Comparison of ENCODE assay signal across 7 mouse cellular contexts in genomic region chr14:15437501-15437941, GRCm38 (mm10). TPM values are rescaled to one million over a fixed set of nuclear protein-coding genes. Genes with fewer than 3 reads are reported as not detected.
DNase-seq lines count a peak whose midpoint lies in the region; ATAC-seq and TF ChIP-seq lines count a peak whose summit lies in the region.

No protein-coding gene starts in this region.

- H3K4me2 ChIP-seq in forebrain, embryonic 16.5 days (ENCODE audit: low read length), result peak overlapping the region; percentile 60
- peak overlapping the region; percentile 69 for H3K4me2 ChIP-seq in hindbrain, embryonic 15.5 days
- peak overlapping the region; percentile 30; the same call in 1 of the 2 replicates for H3K4me2 ChIP-seq in liver, embryonic 16.5 days (ENCODE audit: low read depth, low read length)

- peak; percentile 16 for DNase-seq in adrenal gland, postnatal 10 days
- peak; percentile 73 to 76 for DNase-seq in cerebellum, adult 18-20 months
- no peak for DNase-seq in gastrocnemius, postnatal 4 days (ENCODE audit: low spot score in 2 of 2)

- 2% methylated on average over 14 of the region's 15 CpGs for WGBS in forebrain, embryonic 16.5 days
- 2% methylated on average over 15 of the region's 15 CpGs for WGBS in hindbrain, embryonic 15.5 days
- WGBS in liver, embryonic 16.5 days (ENCODE audit: insufficient replicate concordance), result 7% methylated on average over 15 of the region's 15 CpGs
- WGBS in small intestine, adult 2 months, result 4% methylated on average over 15 of the region's 15 CpGs

- TF ChIP-seq POLR2A in small intestine, adult 2 months (IDR thresholded peaks at IDR 0.05; ENCODE audit: low read depth, low read length), result no peak

- peaks cover 2% of the 10 kb centered on the region; the same call in 1 of the 2 replicates for H3K4me1 ChIP-seq in forebrain, embryonic 16.5 days (replicated peaks; ENCODE audit: control insufficient read depth, insufficient read depth, low read length)
- H3K4me1 ChIP-seq in hindbrain, embryonic 15.5 days (replicated peaks), result 0 out of 2 replicates have a peak, but pooled peaks cover 23% of the 10 kb centered on the region
- no peaks in the 10 kb centered on the region for H3K4me1 ChIP-seq in liver, embryonic 16.5 days (ENCODE audit: control insufficient read depth, low read depth, low read length)
- no peaks in the 10 kb centered on the region for H3K4me1 ChIP-seq in small intestine, adult 2 months (ENCODE audit: control insufficient read depth, insufficient read depth, insufficient read length, low read length)

- no peak overlapping the region for H3K27ac ChIP-seq in forebrain, embryonic 16.5 days (ENCODE audit: low read length)
- H3K27ac ChIP-seq in hindbrain, embryonic 15.5 days (replicated peaks), result peak overlapping the region; percentile 82
- no peak overlapping the region for H3K27ac ChIP-seq in liver, embryonic 16.5 days (ENCODE audit: low read length)
- no peak overlapping the region for H3K27ac ChIP-seq in small intestine, adult 2 months (ENCODE audit: insufficient read depth, low read depth, low read length)

- H3K4me3 ChIP-seq in forebrain, embryonic 16.5 days (replicated peaks; ENCODE audit: low read length), result peak overlapping the region; percentile 49
- peak overlapping the region; percentile 69 for H3K4me3 ChIP-seq in hindbrain, embryonic 15.5 days
- H3K4me3 ChIP-seq in liver, embryonic 16.5 days (ENCODE audit: low read depth, low read length), result no peak overlapping the region
- peak overlapping the region; percentile 49 for H3K4me3 ChIP-seq in small intestine, adult 2 months (ENCODE audit: low read depth, low read length)

- no peak for TF ChIP-seq CTCF in small intestine, adult 2 months (IDR thresholded peaks at IDR 0.05; ENCODE audit: extremely low read depth, insufficient read length, insufficient replicate concordance, low read depth, low read length)

- peak; percentile 13; the same call in 1 of the 2 replicates for ATAC-seq in forebrain, embryonic 16.5 days
- peak; percentile 33 for ATAC-seq in hindbrain, embryonic 15.5 days (ENCODE audit: low FRiP score, low read depth)
- no peak for ATAC-seq in liver, embryonic 16.5 days (ENCODE audit: low read depth)

- H3K9me3 ChIP-seq in forebrain, embryonic 16.5 days (ENCODE audit: control insufficient read depth, low read length), result no peaks in the 10 kb centered on the region
- no peaks in the 10 kb centered on the region for H3K9me3 ChIP-seq in hindbrain, embryonic 15.5 days
- H3K9me3 ChIP-seq in liver, embryonic 16.5 days (replicated peaks; ENCODE audit: control insufficient read depth, low read length), result no peaks in the 10 kb centered on the region

- H3K36me3 ChIP-seq in forebrain, embryonic 16.5 days (ENCODE audit: control insufficient read depth, insufficient read depth), result no peaks in the 10 kb centered on the region
- H3K36me3 ChIP-seq in hindbrain, embryonic 15.5 days, result no peaks in the 10 kb centered on the region
- H3K36me3 ChIP-seq in liver, embryonic 16.5 days (ENCODE audit: control insufficient read depth, insufficient read depth), result no peaks in the 10 kb centered on the region
- no peaks in the 10 kb centered on the region for H3K36me3 ChIP-seq in small intestine, adult 2 months (ENCODE audit: control insufficient read depth, insufficient read depth, low read length)

- H3K27me3 ChIP-seq in forebrain, embryonic 16.5 days (replicated peaks; ENCODE audit: control insufficient read depth, insufficient read depth, low read length), result no peaks in the 10 kb centered on the region; the same call in 1 of the 2 replicates
- no peaks in the 10 kb centered on the region for H3K27me3 ChIP-seq in hindbrain, embryonic 15.5 days
- peaks cover 21% of the 10 kb centered on the region for H3K27me3 ChIP-seq in liver, embryonic 16.5 days (ENCODE audit: control insufficient read depth, insufficient read depth, low read depth, low read length)
- H3K27me3 ChIP-seq in small intestine, adult 2 months (ENCODE audit: control insufficient read depth, insufficient read depth, low read length), result no peaks in the 10 kb centered on the region

- H3K9ac ChIP-seq in forebrain, embryonic 16.5 days (replicated peaks; ENCODE audit: low read depth, low read length), result peak overlapping the region; percentile 49
- peak overlapping the region; percentile 55 for H3K9ac ChIP-seq in hindbrain, embryonic 15.5 days
- no peak overlapping the region for H3K9ac ChIP-seq in liver, embryonic 16.5 days (ENCODE audit: low read depth, low read length)

RNA-seq across cellular contexts. Expression of gene Lrrc3b, which starts 1.3 kb away (rescaled TPM):
- 1 to 10 TPM; 5.5 to 8.4 TPM for total RNA-seq in adrenal gland, postnatal 10 days (2021)
- polyA plus RNA-seq in forebrain, embryonic 16.5 days (2015; fragmentation: Nextera tagmentation; extraction: Ambion mirVana), result 5.3 and 10.1 TPM in 2 replicates
- polyA plus RNA-seq in hindbrain, embryonic 15.5 days (2015; fragmentation: Nextera tagmentation; extraction: Ambion mirVana), result 25.3 and 30.3 TPM in 2 replicates
- polyA plus RNA-seq in liver, embryonic 16.5 days (2015; fragmentation: Nextera tagmentation; extraction: Ambion mirVana), result 0.09 and 0.11 TPM in 2 replicates
- 1.2 and 1.4 TPM in 2 replicates for polyA plus RNA-seq in small intestine, adult 2 months (2012; rRNA removed)
- total RNA-seq in gastrocnemius, postnatal 4 days (2021), result 1 to 10 TPM; 2.6 to 3.1 TPM

Comparison
In these comparisons a context has a peak if more than half of its experiments do, and no peak if none do; other contexts are left out.
1. DNase-seq: peak in adrenal gland, postnatal 10 days (single experiment) and cerebellum, adult 18-20 months (2 of 2); none in gastrocnemius, postnatal 4 days (0 of 2).
2. Peak in every context shown above with its lines, with median percentiles within 50 percentile points of each other: H3K4me2 ChIP-seq.